Mouse (Mus musculus) kidney, adult 18-20 months (tissue): ENCODE measurements around the gene Fezf1.
A peak's percentile ranks its signal among the peaks of the same experiment; 100 is the strongest.

ENCODE experiments used
- DNase-seq: peaks from one replicate; pipeline ENCODE4 v3.0.0; 2021

The Fezf1 gene

GRCm38 (mm10) chr6:23248313-23249052 is at the start of gene Fezf1:
Fezf1 (minus strand) TSS chr6:23248362.
- no peak for DNase-seq

GRCm38 (mm10) chr6:23294685-23295084 is 46.5 kb upstream of the Fezf1 start:
- no peak for DNase-seq

- DNase-seq: no peak
These were observed 40.6 kb upstream of the Fezf1 start for GRCm38 (mm10) chr6:23288752-23289151.

- no peak for DNase-seq
These were observed 33.3 kb upstream of the Fezf1 start for GRCm38 (mm10) chr6:23281514-23281820.

GRCm38 (mm10) chr6:23280811-23281513 is 32.8 kb upstream of the Fezf1 start:
- no peak for DNase-seq

GRCm38 (mm10) chr6:23273483-23273882 is 25.3 kb upstream of the Fezf1 start:
- no peak for DNase-seq

- no peak for DNase-seq
These were observed 24.8 kb upstream of the Fezf1 start for GRCm38 (mm10) chr6:23272979-23273378.

- no peak for DNase-seq
These were observed 24.4 kb upstream of the Fezf1 start for GRCm38 (mm10) chr6:23272542-23272941.

GRCm38 (mm10) chr6:23260738-23261050 is 12.5 kb upstream of the Fezf1 start:
- DNase-seq: no peak

GRCm38 (mm10) chr6:23260016-23260737 is 12.0 kb upstream of the Fezf1 start:
- no peak for DNase-seq

GRCm38 (mm10) chr6:23257981-23258380 is 9.8 kb upstream of the Fezf1 start:
- DNase-seq: no peak

GRCm38 (mm10) chr6:23255161-23255560 is 7.0 kb upstream of the Fezf1 start:
- no peak for DNase-seq

- no peak for DNase-seq
These were observed 6.5 kb upstream of the Fezf1 start for GRCm38 (mm10) chr6:23254644-23255043.

GRCm38 (mm10) chr6:23253353-23254311 is 5.5 kb upstream of the Fezf1 start:
- DNase-seq: peak; percentile 34

GRCm38 (mm10) chr6:23252196-23253135 is 4.3 kb upstream of the Fezf1 start:
- DNase-seq: no peak

GRCm38 (mm10) chr6:23251431-23251830 is 3.3 kb upstream of the Fezf1 start:
- DNase-seq: no peak

- no peak for DNase-seq
These were observed 2.3 kb upstream of the Fezf1 start for GRCm38 (mm10) chr6:23250288-23250955.

GRCm38 (mm10) chr6:23249616-23250287 is 1.6 kb upstream of the Fezf1 start:
- no peak for DNase-seq

- no peak for DNase-seq
These were observed 865 bp upstream of the Fezf1 start for GRCm38 (mm10) chr6:23249053-23249401.

GRCm38 (mm10) chr6:23247512-23248312 is 450 bp downstream of the Fezf1 start:
- DNase-seq: peak; percentile 22
